Mouse (Mus musculus) kidney, adult 2 months (tissue): Measurements from ENCODE around the gene Erc2.

Source experiments
- CTCF ChIP-seq: fragments of 200-500 bp; conservative IDR thresholded peaks from 2 replicates; pipeline ENCODE4 v1.5.1; 2011; ENCODE audit warnings: low read depth, mild to moderate bottlenecking, control low read depth, low read length, moderate library complexity, mixed read lengths; ENCODE audit not compliant: insufficient read depth, insufficient read length
- POLR2A ChIP-seq: fragments of 200-500 bp; IDR thresholded peaks from one replicate; pipeline ENCODE4 v1.6.1; 2011; ENCODE audit warnings: low read depth, low read length, control low read depth

DNA sequence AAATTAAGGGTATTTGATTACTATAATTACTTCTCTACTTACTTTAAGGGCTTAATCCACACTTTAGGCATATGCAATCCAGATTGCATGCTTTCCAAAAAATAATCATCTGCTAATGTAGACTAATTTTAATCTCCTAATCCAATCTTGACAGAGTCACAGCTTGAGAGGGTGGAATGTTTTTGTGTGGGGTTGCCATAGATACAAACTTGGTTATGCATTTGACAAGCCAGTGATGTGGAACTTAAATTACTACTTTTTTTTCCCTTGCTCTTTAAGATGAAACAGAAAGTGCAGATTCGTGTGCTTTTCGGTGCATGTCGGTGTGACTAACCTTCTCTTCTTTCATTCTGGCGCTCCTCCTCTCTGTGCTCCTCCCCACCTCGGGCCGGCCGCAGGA is 694.6 kb downstream of the Erc2 start:
- TF ChIP-seq CTCF, result no peak
- no peak for TF ChIP-seq POLR2A
